Mouse (Mus musculus): ENCODE measurements around the gene Cd3g. TPM values are rescaled to one million over a fixed set of nuclear protein-coding genes. Genes with fewer than 3 reads are reported as not detected.

Gene Cd3g
- total RNA-seq (2021) = not detected
- long read RNA-seq = 0 reads

GRCm38 (mm10) chr9:44980242-44980641 is at the start of gene Cd3g:
Gene Cd3g, minus strand, starts transcription at chr9:44980431.
- no peak for DNase-seq (ENCODE audit: low spot score in 2 of 2)

DNA sequence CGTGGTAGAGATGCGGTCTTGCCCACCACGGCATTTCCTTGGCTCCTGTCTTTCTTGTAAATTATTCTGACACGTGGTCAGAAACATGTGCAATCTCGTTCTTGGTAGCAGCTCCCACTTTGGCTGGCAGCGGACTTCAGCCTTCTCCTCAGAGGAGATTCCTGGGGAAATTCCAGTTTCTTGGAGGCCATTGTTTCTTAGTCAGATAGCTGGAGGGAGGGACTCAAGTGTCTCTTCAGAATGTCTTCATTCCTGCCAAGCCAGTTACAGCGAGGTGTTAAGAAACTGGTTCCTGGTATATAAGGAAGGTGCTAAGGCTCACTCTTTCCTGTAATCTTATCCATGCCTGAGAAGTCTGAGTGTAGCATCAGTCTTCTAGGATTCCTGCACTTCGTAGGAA is 47.1 kb upstream of the Cd3g start:
- DNase-seq (ENCODE audit: low spot score in 2 of 2) = no peak

- DNase-seq (ENCODE audit: low spot score in 2 of 2) = no peak
Measured at GRCm38 (mm10) chr9:45024187-45024586, 44.0 kb upstream of the Cd3g start.

DNA sequence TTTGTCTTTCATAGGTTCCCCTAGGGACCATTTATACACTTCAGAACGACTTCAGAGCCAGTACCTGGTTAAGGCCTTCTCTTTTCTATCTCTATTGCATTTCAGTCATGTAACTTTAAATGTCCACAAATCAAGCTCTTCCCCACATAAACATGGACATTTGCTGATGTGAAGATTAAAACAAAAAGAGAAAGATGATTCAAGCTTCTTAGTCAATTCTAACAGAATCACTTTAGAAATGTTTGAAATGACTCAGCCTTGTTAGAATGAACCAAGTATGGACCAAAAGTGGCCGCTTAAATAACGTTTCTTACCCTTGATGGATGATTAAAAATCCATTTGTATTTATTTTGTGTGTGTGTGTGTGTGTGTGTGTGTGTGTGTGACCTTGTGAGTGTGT is 43.4 kb upstream of the Cd3g start:
- DNase-seq (ENCODE audit: low spot score in 2 of 2) = no peak

DNA sequence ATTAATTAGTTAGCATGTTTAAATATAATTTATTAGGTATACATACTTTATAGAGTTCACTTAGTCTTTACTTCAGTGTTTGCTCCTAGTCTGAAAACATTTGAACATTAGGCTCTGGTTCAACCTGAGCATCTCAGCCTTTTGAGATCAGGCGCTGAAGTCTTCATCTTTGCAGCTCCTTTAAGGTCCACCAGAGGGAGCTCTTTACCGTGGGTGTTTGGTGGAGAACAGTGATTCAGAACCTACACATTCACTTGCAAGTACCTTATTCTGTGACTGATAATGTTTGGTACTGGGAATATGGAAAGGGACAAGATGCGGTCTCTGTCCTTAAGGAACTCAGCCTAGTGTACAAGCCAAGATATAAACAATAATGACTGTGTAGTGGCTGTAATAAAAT is 42.6 kb upstream of the Cd3g start:
- DNase-seq (ENCODE audit: low spot score in 2 of 2) = peak; percentile 20 to 69

DNA sequence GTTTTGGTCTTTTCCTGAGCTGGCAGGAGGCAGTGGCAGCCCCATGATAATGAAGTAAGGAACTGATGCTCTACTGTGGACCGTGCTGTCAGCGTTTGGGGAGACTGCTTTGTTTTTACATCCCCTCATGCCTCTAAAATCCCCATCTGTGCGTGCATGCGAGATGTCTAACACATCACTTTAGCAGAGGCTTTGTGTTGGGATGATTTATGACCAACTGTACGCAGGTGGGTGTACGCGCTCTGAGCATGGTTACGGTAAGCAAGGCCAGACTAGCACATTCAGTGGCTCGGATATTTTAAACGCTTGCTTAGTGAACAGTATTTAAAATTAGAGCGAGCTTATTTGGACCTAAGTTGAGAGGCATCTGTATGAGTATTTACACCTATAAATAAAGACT is 37.8 kb upstream of the Cd3g start:
- DNase-seq (ENCODE audit: low spot score in 2 of 2) = peak in 1 of 2 experiments; percentile 4

GRCm38 (mm10) chr9:45015841-45016240 is 35.6 kb upstream of the Cd3g start:
- DNase-seq (ENCODE audit: low spot score in 2 of 2) = no peak

- no peak for DNase-seq (ENCODE audit: low spot score in 2 of 2)
Measured at GRCm38 (mm10) chr9:45014879-45015278, 34.6 kb upstream of the Cd3g start.

- no peak for DNase-seq (ENCODE audit: low spot score in 2 of 2)
Measured at GRCm38 (mm10) chr9:45011291-45011690, 31.1 kb upstream of the Cd3g start.

DNA sequence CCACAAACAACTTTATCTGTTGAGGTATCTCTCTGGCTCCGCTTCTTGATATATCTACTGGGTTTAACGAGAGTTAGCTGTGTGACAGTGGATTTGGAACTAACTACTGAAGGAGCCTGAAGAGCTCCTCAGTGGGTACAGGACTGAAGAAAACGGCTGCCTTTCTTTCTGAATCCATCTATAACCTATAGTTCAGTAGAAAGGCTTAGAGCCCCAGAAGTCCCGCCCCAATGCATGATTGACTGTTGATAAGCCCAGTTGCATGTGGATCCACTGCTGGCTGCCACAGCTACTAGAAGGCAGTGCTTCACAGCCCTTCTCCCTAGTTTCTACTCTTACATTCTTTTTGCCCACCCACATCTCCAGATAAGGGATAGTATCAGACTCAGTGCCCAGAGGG is 30.2 kb upstream of the Cd3g start:
- DNase-seq (ENCODE audit: low spot score in 2 of 2) = no peak

DNA sequence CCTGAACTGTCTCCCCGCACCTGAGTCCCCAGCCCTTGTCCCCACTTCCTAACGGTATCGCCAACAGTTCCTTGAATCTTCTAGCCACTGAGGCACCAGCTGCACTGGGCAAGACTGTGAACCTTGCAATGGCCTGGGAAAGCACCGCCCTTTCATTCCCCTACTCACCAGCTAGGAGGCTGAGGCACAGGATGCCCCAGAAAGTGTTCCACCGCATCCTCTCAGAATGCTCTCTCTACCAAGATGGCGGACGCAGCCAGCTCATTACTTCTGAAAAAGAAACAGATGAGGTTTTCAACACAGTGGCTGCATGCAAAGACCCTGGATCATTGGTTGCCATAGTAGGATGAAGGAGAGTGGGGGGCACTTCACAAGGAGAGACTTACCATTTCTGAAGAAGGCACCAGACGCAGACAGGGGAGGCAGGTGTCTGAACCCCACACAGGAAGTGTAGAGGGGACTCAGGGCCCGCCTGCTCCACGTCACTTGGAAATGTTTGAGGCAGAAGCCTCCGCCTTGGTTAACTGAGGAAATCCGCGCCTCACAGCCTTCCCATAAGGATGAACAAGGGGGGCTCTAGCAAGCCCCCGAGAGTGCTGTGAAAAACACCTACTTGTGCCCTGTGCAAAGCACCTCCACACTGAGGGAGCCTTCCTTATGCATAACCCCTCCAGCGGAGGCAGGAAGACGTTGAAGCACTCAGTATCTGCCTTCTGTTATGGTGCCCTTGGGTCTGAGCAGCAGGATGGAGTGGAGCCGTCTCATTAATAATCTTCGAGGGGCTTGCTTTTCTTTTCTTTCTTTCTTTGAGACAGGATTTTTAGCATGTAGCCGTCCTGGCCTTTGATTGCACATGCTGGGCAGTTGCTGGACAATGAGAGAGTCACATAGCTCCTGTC is 29.2 kb upstream of the Cd3g start, which contains the start of gene Cd3e:
Cd3e (minus strand) TSS at position 448 of the 899 bp plus-strand sequence.
- DNase-seq (ENCODE audit: low spot score in 2 of 2) = no peak

- no peak for DNase-seq (ENCODE audit: low spot score in 2 of 2)
Measured at GRCm38 (mm10) chr9:45008342-45008741, 28.1 kb upstream of the Cd3g start.

GRCm38 (mm10) chr9:45007404-45007803 is 27.2 kb upstream of the Cd3g start:
- no peak for DNase-seq (ENCODE audit: low spot score in 2 of 2)

DNA sequence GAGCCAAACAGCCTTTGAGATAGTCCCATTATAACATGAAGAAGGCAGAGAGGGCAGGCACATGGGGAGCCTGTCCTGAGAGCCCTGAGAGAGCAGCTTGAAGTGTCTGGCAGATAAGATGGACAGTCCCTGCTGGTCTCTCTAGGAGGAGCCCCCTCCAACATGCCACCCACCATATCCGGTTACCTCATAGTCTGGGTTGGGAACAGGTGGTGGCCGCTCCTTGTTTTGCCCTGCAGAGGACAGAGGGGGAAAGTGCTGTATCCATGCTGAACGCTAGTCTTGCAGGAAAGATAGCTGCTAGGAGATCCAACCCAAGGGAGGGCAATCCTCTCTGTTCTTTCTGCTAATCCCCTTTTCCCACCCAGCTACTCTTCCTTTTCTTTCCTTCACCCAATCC is 20.0 kb upstream of the Cd3g start:
- no peak for DNase-seq (ENCODE audit: low spot score in 2 of 2)

DNA sequence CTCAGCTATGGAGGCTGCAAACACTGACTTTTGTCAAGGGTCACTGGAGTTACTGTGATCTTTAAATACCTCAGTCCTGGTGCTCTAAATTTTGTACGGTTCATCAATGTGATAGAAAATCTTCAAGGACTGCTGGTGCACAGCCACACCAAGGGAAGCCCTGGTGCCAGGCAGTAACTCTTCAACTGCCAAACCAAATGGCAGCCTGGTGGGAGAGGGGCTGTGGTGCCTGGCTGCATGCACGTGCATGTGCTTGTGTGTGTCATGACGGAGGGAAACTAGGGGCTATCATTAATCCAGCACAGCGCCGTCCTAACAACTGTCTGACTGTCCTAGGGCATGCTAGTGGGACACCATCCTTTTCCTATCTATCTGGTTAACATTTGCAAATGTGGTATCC is 19.5 kb upstream of the Cd3g start:
- DNase-seq (ENCODE audit: low spot score in 2 of 2) = no peak

GRCm38 (mm10) chr9:44999171-44999570 is 18.9 kb upstream of the Cd3g start:
- peak in 1 of 2 experiments; percentile 16 for DNase-seq (ENCODE audit: low spot score in 2 of 2)

DNA sequence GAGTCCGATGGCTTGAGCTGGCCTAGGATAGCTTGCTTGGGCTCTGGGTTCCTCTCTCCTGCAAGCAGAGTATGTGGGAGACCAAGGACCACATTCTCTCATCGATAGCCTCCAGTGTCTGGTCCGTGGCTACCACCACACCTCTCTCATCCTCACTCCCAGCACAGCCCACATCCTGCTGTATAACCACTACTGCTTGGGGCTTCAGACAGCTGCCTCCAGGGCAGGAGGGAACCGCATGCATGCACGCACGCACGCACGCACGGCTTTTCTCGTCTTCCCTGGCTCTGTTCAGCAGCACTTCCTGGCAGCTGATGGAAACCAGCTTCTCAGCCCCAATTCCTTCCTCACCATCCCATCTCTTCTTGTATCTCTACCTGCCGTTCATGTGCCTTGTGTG is 17.9 kb upstream of the Cd3g start:
- DNase-seq (ENCODE audit: low spot score in 2 of 2) = no peak

DNA sequence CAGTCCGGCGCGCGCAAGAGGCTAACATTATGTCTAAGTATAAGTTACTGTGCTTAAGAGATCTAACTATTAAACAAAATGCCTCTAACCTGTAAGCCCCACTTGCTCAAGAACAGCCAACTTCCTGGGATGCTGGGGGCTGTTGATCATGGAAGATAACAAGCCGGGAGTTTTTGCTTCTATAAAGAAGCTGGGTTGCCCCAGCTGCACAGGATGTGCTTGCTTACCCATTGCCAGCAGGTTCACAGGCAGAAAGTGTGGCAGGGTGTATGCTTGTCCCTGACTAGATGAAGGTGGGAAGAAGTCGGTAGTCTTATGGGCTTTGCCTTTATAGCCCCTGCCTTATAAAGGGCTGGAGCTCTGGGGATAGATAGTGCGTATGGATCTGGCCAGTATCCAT is 16.4 kb upstream of the Cd3g start:
- no peak for DNase-seq (ENCODE audit: low spot score in 2 of 2)

DNA sequence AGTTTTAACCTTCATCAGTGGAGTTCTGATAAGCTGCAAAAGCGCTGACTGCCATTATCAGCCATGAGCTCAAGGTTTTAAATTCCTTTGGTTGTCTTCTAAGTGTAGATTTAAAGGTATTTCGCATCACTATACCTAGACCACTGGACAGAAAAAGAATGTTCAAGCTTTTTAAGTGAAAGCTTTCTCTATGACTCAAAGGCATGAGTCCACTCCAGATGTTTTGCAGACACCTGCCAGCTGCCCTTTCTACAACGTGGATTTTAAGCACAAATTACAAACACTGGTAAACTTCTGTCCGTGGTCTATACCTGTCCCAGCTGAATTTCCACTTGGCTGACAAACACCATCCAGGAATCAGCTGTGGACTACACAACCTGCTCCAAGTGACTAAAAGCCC is 14.7 kb upstream of the Cd3g start:
- DNase-seq (ENCODE audit: low spot score in 2 of 2) = no peak

DNA sequence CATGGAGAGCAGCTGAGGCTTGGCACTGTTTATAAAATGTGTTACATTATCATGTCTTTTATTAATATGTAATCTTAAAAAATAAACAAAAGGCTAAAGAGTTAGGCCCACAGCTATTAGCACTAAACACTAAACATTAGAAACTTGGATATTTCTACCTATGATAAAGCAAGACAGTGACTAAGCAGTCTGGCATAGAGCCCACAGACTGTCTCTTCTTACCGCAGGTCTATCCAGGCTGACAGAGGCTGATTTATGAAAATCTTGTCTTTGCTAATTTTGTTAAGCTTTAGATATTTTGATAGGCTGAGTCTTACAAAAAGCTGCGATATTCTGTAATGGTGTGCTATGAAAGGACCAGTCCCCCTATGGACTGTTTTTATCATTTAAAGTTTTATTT is 13.0 kb upstream of the Cd3g start:
- DNase-seq (ENCODE audit: low spot score in 2 of 2) = no peak

GRCm38 (mm10) chr9:44992271-44992670 is 12.0 kb upstream of the Cd3g start:
- DNase-seq (ENCODE audit: low spot score in 2 of 2) = no peak

- DNase-seq (ENCODE audit: low spot score in 2 of 2) = no peak
Measured at GRCm38 (mm10) chr9:44991821-44992220, 11.6 kb upstream of the Cd3g start.

GRCm38 (mm10) chr9:44986976-44987375 is 6.7 kb upstream of the Cd3g start:
- DNase-seq (ENCODE audit: low spot score in 2 of 2) = no peak

All from layer of hippocampus, adult 18-20 months (tissue).